In genomic region chr2:134643514-134644300, GRCm38 (mm10) we compare ENCODE assay signal across 8 mouse cellular contexts. TPM values are rescaled to one million over a fixed set of nuclear protein-coding genes. Genes with fewer than 3 reads are reported as not detected.
DNase-seq lines count a peak whose midpoint lies in the region; ATAC-seq and TF ChIP-seq lines count a peak whose summit lies in the region.

TSS of gene Tmx4 (minus strand) at chr2:134644145.

- DNase-seq in Patski (ENCODE audit: low read depth, low spot score) = peak; percentile 83
- peak; percentile 100 for DNase-seq in cerebellum, postnatal 14 days
- peak; percentile 97 to 99 for DNase-seq in frontal cortex, postnatal 14 days (ENCODE audit: low spot score in 2 of 2)
- peak; percentile 96 for DNase-seq in hindbrain, embryonic 14.5 days (ENCODE audit: low spot score)
- DNase-seq in layer of hippocampus, postnatal 36 days = peak; percentile 98
- DNase-seq in lung, postnatal 36 days = peak; percentile 99
- DNase-seq in retina, postnatal 1 day = peak; percentile 98
- peak; percentile 98 to 99 for DNase-seq in urinary bladder, adult 18-20 months (ENCODE audit: low spot score in 2 of 2)

- no peak for TF ChIP-seq CTCF in Patski (IDR thresholded peaks at IDR 0.05)

- peaks cover 9% of the 10 kb centered on the region for H3K27me3 ChIP-seq in Patski
- H3K27me3 ChIP-seq in hindbrain, embryonic 14.5 days (ENCODE audit: control insufficient read depth, insufficient read depth, low read length) = no peaks in the 10 kb centered on the region

- peak; percentile 100 for ATAC-seq in Patski
- ATAC-seq in hindbrain, embryonic 14.5 days (ENCODE audit: low FRiP score) = peak; percentile 98

- POLR2A ChIA-PET in Patski (lab: Charles Lee) = no interaction called here

- no peaks in the 10 kb centered on the region for H3K9me3 ChIP-seq in hindbrain, embryonic 14.5 days (ENCODE audit: control insufficient read depth, low read length)

- peaks cover 4% of the 10 kb centered on the region; the same call in 1 of the 2 replicates for H3K36me3 ChIP-seq in hindbrain, embryonic 14.5 days (replicated peaks; ENCODE audit: control insufficient read depth, insufficient read depth)

- peak within 1 kb of the TSS; percentile 56 for H3K4me2 ChIP-seq in hindbrain, embryonic 14.5 days (replicated peaks)

- under 1% methylated on average over 51 of the region's 57 CpGs for WGBS in hindbrain, embryonic 14.5 days

- peaks cover 39% of the 10 kb centered on the region for H3K4me1 ChIP-seq in hindbrain, embryonic 14.5 days (replicated peaks; ENCODE audit: control insufficient read depth, insufficient read depth, low read length)

- H3K9ac ChIP-seq in hindbrain, embryonic 14.5 days = peak within 1 kb of the TSS; percentile 95

- H3K4me3 ChIP-seq in hindbrain, embryonic 14.5 days (replicated peaks; ENCODE audit: low read length) = peak within 1 kb of the TSS; percentile 84

- CTCF ChIA-PET in Patski (lab: Charles Lee) = interaction anchor here (0.7 to 1.8 kb wide), 3 partner anchors 10 to 93 kb away, joined by 3 to 6 read pairs (median 3); no protein-coding TSS in a partner anchor

- in situ Hi-C loops in Patski (cut with MboI; ENCODE audit: low pct_unique_long_range_greater_than_20kb) = no loop called here

- H3K27ac ChIP-seq in hindbrain, embryonic 14.5 days = peak within 1 kb of the TSS; percentile 100

RNA-seq across cellular contexts. Expression of gene Tmx4, which starts in this region (rescaled TPM):
- polyA plus RNA-seq in Patski (2021) = 40.0 TPM
- 142 and 147 TPM in 2 replicates for polyA plus RNA-seq in hindbrain, embryonic 14.5 days (2014; fragmentation: Nextera tagmentation; extraction: Ambion mirVana)
- 100 to 1,000 TPM; 156 to 164 TPM for total RNA-seq in layer of hippocampus, postnatal 36 days (2021)

Comparison
In these comparisons a context has a peak if more than half of its experiments do, and no peak if none do; other contexts are left out.
1. Peak in every context shown above with its lines: DNase-seq, ATAC-seq, H3K4me3 ChIP-seq and H3K27ac ChIP-seq.